Mouse (Mus musculus) heart, postnatal 4 days (tissue): Measurements from ENCODE around the gene Tut7. TPM values are rescaled to one million over a fixed set of nuclear protein-coding genes. Genes with fewer than 3 reads are reported as not detected.
"Not testable (repeated sequence)": the region's sequence is repeated elsewhere in the genome, so short reads cannot be mapped to it uniquely, and the experiment has no call there.

Experiments used
- DNase-seq: peaks from one replicate; pipeline ENCODE4 v3.0.0; 2021
- total RNA-seq, 2 experiments: library from RNA; stranded (reverse); gene quantifications; 2 replicates each; pipeline ENCODE4 v1.2.3; 2021

Tut7 gene
- total RNA-seq, 2 experiments from 2014 or later = 52.2 to 54.1 TPM

DNA sequence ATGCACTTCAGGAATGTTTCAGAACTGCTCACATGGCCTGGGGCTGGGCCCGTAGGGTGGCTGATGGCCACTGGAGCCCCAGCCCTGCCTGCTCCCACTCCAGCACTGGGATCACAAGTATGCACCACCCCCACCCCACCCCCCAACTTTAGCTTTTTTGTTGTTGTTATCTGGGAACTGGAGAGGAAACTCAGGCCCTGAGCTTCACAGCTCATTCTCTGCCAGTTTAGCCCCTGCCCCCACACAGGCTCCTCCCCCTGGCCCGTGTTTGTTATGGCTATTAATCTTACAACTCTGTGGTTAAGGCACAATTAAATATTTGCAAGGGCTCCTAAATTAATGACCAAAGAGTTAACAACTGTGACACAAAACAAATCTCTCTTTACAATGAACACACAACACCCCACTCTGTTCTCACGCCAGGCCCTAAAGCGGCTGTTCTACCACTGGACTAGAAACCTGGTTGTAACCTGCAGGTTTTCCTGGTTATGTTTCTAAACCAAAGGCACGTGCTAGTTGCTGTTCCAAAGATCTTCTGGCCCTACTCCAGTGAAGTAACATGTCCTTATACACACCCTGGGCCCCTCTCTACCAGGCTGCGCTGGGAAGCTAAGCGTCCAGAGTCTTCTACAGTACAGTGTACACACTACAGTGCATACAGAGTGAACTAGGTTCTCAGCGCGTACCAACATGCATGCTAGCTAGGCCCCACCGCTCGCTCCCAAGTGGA is 56.0 kb downstream of the Tut7 start:
- peak; percentile 29 for DNase-seq

DNA sequence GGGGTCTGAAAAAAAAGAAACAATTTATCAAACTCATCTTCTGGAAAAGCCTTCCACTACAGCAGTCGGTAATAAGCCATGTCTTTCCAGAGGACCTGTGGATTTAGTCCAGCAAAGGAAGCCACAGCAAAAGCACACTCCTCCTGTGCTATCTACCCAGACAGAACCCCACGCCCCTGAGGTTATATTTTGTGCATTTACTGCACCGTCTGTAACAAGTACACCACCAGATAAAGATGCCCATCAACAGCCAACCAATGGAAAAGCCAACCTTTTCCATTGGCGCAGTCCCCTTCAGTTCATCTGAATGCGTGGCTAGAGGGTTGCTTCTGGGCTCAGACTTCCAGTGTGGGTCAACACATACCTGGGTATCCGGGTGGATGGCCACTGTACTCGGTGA is 60.2 kb downstream of the Tut7 start:
- DNase-seq = no peak

DNA sequence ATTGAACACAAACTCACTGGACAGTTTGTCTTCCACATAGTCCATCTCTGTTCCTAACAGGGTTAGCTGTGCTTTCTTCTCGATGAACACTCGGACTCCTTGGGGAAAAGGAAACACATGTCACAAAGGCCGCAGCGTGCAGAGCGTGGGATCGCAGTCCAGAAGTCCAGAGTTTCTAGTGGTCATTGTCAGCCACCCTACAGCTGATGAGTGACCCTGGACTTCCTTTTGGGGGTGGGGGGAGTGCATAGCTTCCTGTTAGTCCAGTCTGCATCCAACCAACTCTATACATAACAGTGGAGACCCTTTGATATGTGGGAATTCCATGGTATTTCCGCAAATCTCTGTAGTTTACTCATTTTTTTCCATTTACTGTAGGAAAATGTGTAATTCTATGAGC is 66.0 kb downstream of the Tut7 start:
- DNase-seq = no peak

- no peak for DNase-seq
Measured at GRCm38 (mm10) chr13:59750310-59750709, 72.6 kb downstream of the Tut7 start.

- no peak for DNase-seq
Measured at GRCm38 (mm10) chr13:59746711-59747110, 76.2 kb downstream of the Tut7 start, which contains the start of gene 1700014D04Rik. 1700014D04Rik (minus strand) TSS chr13:59746752.

- peak; percentile 40 for DNase-seq
Measured at GRCm38 (mm10) chr13:59746164-59746563, 76.8 kb downstream of the Tut7 start.

GRCm38 (mm10) chr13:59745462-59745861 is 77.5 kb downstream of the Tut7 start:
- no peak for DNase-seq

GRCm38 (mm10) chr13:59741697-59742096 is 81.2 kb downstream of the Tut7 start:
- DNase-seq = peak; percentile 46

- peak; percentile 67 for DNase-seq
Measured at GRCm38 (mm10) chr13:59741096-59741495, 81.9 kb downstream of the Tut7 start.

DNA sequence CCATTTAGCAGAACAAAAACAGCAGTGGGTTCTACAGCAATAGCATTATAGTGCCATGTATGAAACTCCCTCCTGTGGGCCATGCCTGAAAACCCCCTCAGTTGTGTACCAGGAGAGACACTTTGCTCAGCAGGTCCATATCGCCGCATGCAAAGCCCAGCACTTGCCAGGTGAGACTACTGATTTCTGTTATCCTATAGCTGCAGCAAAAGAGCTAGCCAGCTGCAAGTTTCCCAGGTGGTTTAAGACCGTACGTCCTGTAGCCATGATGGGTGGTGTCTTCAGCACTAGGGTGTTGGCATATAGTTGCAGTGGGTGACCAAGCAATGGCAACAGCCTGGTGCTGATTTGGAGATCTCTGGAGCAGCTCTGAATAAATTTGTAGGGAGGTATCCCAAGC is 83.5 kb downstream of the Tut7 start:
- DNase-seq = no peak

DNA sequence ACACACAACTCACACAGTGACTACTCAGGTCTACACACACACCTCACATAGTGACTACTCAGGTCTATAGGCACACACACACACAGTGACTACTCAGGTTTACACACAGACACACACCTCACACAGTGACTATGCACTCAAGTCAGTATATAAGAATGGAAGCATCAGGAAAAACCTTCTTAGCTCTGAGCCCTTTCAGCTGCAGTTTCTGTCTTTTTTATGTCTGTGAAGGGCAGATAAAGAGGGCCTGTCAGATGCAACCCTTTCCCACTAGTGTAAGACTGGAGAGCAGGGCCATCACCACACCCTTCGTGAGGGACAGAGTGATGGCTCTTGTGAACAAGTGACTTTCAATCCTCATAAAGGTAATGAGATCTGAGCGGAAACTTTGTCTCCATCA is 84.5 kb downstream of the Tut7 start:
- DNase-seq = no peak

GRCm38 (mm10) chr13:59735190-59735589 is 87.8 kb downstream of the Tut7 start:
- no peak for DNase-seq

DNA sequence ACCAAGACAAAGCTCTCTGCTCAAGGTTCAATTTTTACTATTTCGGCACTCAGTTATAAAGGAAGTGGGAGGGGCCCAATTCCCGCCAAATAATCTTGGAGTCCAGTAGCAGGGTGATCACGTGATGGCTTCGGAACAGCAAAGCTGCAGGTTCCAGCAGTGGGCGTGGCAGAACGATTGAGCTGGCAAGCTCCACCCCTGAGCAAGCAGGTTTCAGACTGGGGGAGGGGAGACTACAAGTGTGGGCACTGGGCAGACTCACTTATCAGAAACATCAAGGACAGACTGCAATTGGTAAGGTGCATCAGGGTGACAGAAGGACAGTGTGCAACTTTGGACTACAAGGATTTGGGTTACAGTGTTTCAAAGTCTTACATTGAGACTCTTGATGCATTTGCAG is 88.6 kb downstream of the Tut7 start:
- not testable (repeated sequence) for DNase-seq

- no peak for DNase-seq
Measured at GRCm38 (mm10) chr13:59733936-59734335, 89.0 kb downstream of the Tut7 start.

- no peak for DNase-seq
Measured at GRCm38 (mm10) chr13:59731652-59732051, 91.3 kb downstream of the Tut7 start, which contains the start of gene Spata31d1d. Spata31d1d (minus strand) TSS chr13:59731752.

GRCm38 (mm10) chr13:59728378-59729093 is 94.4 kb downstream of the Tut7 start:
- DNase-seq = peak; percentile 90

DNA sequence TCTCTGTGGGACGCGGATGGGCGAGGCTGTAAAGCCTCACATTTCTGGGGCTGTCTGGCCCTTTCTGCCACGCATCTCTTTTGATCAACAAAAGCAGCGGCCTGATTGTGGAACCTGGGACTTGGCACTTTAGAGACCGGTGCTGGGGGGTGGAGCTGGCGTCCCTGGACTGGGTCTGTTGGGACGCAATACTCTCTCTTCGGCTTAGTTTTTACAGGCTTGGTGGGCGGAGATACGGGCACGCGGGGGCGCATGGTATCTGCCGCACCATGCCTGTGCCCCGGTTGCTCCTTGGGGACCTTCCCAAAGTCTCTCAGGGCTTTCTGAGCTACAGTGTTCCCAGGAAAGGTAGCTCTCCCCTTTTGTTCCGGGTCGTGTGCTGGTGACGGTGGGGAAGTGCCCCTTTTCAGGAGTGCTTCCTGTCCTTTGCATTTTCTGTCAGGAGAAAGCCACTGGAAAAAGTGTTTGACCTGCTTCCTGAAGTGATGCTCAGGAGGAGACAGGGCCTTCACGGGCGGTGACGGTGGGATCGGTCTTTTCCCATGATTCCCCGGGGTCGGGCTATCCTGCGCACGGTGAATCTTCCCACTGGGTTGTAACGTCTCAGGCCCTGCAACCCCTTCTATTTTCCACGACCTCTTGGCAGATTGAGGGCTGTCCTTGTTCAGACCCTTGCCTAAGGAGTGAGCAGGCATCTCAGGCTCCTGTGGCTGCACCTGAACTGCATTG is 96.6 kb downstream of the Tut7 start:
- DNase-seq = no peak

- DNase-seq = not testable (repeated sequence)
Measured at GRCm38 (mm10) chr13:59722089-59722488, 100.9 kb downstream of the Tut7 start.

Other genes starting within 250 kb of the Tut7 start
- 10 to 100 TPM; 38.2 to 38.7 TPM for gene Agtpbp1, start 237.9 kb downstream of the Tut7 start, total RNA-seq
- gene Naa35, start 237.9 kb downstream of the Tut7 start, total RNA-seq = 10 to 100 TPM; 81.9 to 98.9 TPM
- gene Golm1, start 147.3 kb downstream of the Tut7 start, total RNA-seq = 10 to 100 TPM; 29.0 to 31.5 TPM
- not detected for gene 4921517D22Rik, start 129.0 kb downstream of the Tut7 start, total RNA-seq
- not detected for gene Spata31d1a, start 112.8 kb downstream of the Tut7 start, total RNA-seq
- not detected for gene Spata31d1b, start 110.9 kb downstream of the Tut7 start, total RNA-seq
- gene Spata31d1d, start 91.4 kb downstream of the Tut7 start, total RNA-seq = not detected
- gene 1700014D04Rik, start 76.4 kb downstream of the Tut7 start, total RNA-seq = under 1 TPM; 0.14 to 0.38 TPM
- gene Isca1, start 53.3 kb downstream of the Tut7 start, total RNA-seq = 100 to 1,000 TPM; 158 to 168 TPM
- not detected for gene Gm49354, start 40.9 kb downstream of the Tut7 start, total RNA-seq